In the genomic region with DNA sequence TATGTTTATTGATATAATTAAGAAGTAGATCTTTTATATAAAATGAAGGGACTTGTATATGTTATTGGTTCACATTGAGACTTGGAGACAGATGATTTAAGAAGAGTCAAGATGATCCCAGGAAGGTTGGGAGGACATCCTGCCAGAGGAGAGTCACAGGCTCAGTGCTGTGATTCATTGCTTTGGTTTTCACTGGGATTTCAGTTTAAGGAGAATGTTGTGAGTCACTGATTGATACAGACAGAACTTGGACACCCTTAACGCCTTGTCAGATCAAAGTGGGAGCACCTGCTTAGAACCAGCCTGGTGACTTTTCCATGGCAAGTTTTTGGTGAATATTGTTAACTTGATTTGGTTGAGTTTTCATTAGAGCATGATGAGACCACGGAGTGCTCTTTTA, we compare ENCODE assay signal across 17 mouse cellular contexts.
"Had no signal": no experiment of that assay in that cellular context is flagged by ENCODE, and none has a peak within 500 bp of the region (broad histone marks: within the 10 kb centered on the region; RNA-seq: fewer than 3 reads in every experiment).

No protein-coding gene starts in this region.

- DNase-seq: liver, postnatal 0 days; lung, embryonic 14.5 days; lung, postnatal 10 days; lung, postnatal 4 days; midbrain, embryonic 14.5 days; retina, postnatal 1 day; right cerebral cortex, postnatal 14 days; thymus, adult 2 months; thymus, postnatal 25 days had no signal

- H3K4me3 ChIP-seq: liver, embryonic 15.5 days; midbrain, embryonic 10.5 days; midbrain, embryonic 12.5 days; myocyte; neural tube, embryonic 13.5 days; neural tube, embryonic 15.5 days; stomach, embryonic 15.5 days had no signal

- H3K27ac ChIP-seq: liver, embryonic 15.5 days; midbrain, embryonic 10.5 days; midbrain, embryonic 12.5 days; neural tube, embryonic 13.5 days; neural tube, embryonic 15.5 days; stomach, embryonic 15.5 days; stomach, postnatal 0 days had no signal

- H3K4me1 ChIP-seq: liver, embryonic 15.5 days; midbrain, embryonic 10.5 days; stomach, embryonic 15.5 days had no signal
